Mouse (Mus musculus): Measurements from ENCODE around the gene Tmem56. TPM values are rescaled to one million over a fixed set of nuclear protein-coding genes. Genes with fewer than 3 reads are reported as not detected.

Gene Tmem56
- polyA plus RNA-seq, 1 experiment from 2014 or later = 0.45 TPM

GRCm38 (mm10) chr3:121291225-121291559 lies 8.3 kb upstream of the Tmem56 start:
- no peak; the same call in 1 of the 2 replicates for ATAC-seq (replicated peaks; ENCODE audit: extremely low read depth, insufficient read depth, low FRiP score)
- Histone ChIP-seq H3K4me1 (ENCODE audit: control insufficient read depth, insufficient read depth, low read length) (0 out of 2 replicates have a peak, but pooled peaks cover 4% of the 10 kb centered on the region), H3K27me3 (ENCODE audit: control insufficient read depth, insufficient read depth, low read length) (no peaks in the 10 kb centered on the region), H3K9ac (ENCODE audit: low read length) (peak overlapping the region; percentile 81), H3K4me2 (ENCODE audit: low read depth, low read length) (peak overlapping the region; percentile 69), H3K4me3 (ENCODE audit: low read length) (peak overlapping the region; percentile 70), H3K27ac (ENCODE audit: low read length) (peak overlapping the region; percentile 95), H3K9me3 (replicated peaks; ENCODE audit: control insufficient read depth, low read length) (no peaks in the 10 kb centered on the region), H3K36me3 (ENCODE audit: control insufficient read depth, insufficient read depth) (no peaks in the 10 kb centered on the region)
- WGBS = 5% methylated on average over 7 of the region's 7 CpGs

- Histone ChIP-seq H3K4me1 (ENCODE audit: control insufficient read depth, insufficient read depth, low read length) (0 out of 2 replicates have a peak, but pooled peaks cover 4% of the 10 kb centered on the region), H3K27ac (ENCODE audit: low read length) (peak overlapping the region; percentile 95; the same call in 1 of the 2 replicates), H3K9me3 (replicated peaks; ENCODE audit: control insufficient read depth, low read length) (no peaks in the 10 kb centered on the region), H3K4me2 (ENCODE audit: low read depth, low read length) (peak overlapping the region; percentile 69), H3K9ac (ENCODE audit: low read length) (peak overlapping the region; percentile 81), H3K27me3 (ENCODE audit: control insufficient read depth, insufficient read depth, low read length) (no peaks in the 10 kb centered on the region), H3K4me3 (ENCODE audit: low read length) (peak overlapping the region; percentile 70), H3K36me3 (ENCODE audit: control insufficient read depth, insufficient read depth) (no peaks in the 10 kb centered on the region)
- 68% methylated on average over 8 of the region's 8 CpGs for WGBS
- ATAC-seq (replicated peaks; ENCODE audit: extremely low read depth, insufficient read depth, low FRiP score) = no peak
Observed at GRCm38 (mm10) chr3:121290681-121291080, 7.8 kb upstream of the Tmem56 start.

GRCm38 (mm10) chr3:121287151-121287550 lies 4.3 kb upstream of the Tmem56 start:
- no peaks in the 10 kb centered on the region for H3K9me3 ChIP-seq (replicated peaks; ENCODE audit: control insufficient read depth, low read length)

GRCm38 (mm10) chr3:121285219-121285618 lies 2.3 kb upstream of the Tmem56 start:
- H3K4me2 ChIP-seq (ENCODE audit: low read depth, low read length) = no peak overlapping the region
- no peak overlapping the region for H3K9ac ChIP-seq (ENCODE audit: low read length)
- no peaks in the 10 kb centered on the region for H3K36me3 ChIP-seq (ENCODE audit: control insufficient read depth, insufficient read depth)
- ATAC-seq (replicated peaks; ENCODE audit: extremely low read depth, insufficient read depth, low FRiP score) = no peak
- no peak overlapping the region for H3K4me3 ChIP-seq (ENCODE audit: low read length)
- H3K4me1 ChIP-seq (ENCODE audit: control insufficient read depth, insufficient read depth, low read length) = no peaks in the 10 kb centered on the region
- no peaks in the 10 kb centered on the region for H3K9me3 ChIP-seq (replicated peaks; ENCODE audit: control insufficient read depth, low read length)
- H3K27me3 ChIP-seq (ENCODE audit: control insufficient read depth, insufficient read depth, low read length) = no peaks in the 10 kb centered on the region
- 90% methylated on average over 6 of the region's 6 CpGs for WGBS
- H3K27ac ChIP-seq (ENCODE audit: low read length) = no peak overlapping the region

More at GRCm38 (mm10) chr3:121287151-121287550, 4.3 kb upstream of the Tmem56 start:
- Histone ChIP-seq H3K4me3 (ENCODE audit: low read length) (no peak overlapping the region), H3K36me3 (ENCODE audit: control insufficient read depth, insufficient read depth) (no peaks in the 10 kb centered on the region), H3K9ac (ENCODE audit: low read length) (no peak overlapping the region), H3K27ac (ENCODE audit: low read length) (no peak overlapping the region), H3K27me3 (ENCODE audit: control insufficient read depth, insufficient read depth, low read length) (no peaks in the 10 kb centered on the region), H3K4me2 (ENCODE audit: low read depth, low read length) (no peak overlapping the region), H3K4me1 (ENCODE audit: control insufficient read depth, insufficient read depth, low read length) (0 out of 2 replicates have a peak, but pooled peaks cover 4% of the 10 kb centered on the region)
- ATAC-seq (replicated peaks; ENCODE audit: extremely low read depth, insufficient read depth, low FRiP score) = no peak
- WGBS = 88% methylated on average over 2 of the region's 2 CpGs

- ATAC-seq (replicated peaks; ENCODE audit: extremely low read depth, insufficient read depth, low FRiP score) = no peak
- Histone ChIP-seq H3K27me3 (ENCODE audit: control insufficient read depth, insufficient read depth, low read length) (no peaks in the 10 kb centered on the region), H3K4me3 (ENCODE audit: low read length) (no peak overlapping the region), H3K9me3 (replicated peaks; ENCODE audit: control insufficient read depth, low read length) (no peaks in the 10 kb centered on the region), H3K4me1 (ENCODE audit: control insufficient read depth, insufficient read depth, low read length) (0 out of 2 replicates have a peak, but pooled peaks cover 5% of the 10 kb centered on the region), H3K4me2 (ENCODE audit: low read depth, low read length) (no peak overlapping the region), H3K36me3 (ENCODE audit: control insufficient read depth, insufficient read depth) (no peaks in the 10 kb centered on the region), H3K9ac (ENCODE audit: low read length) (no peak overlapping the region), H3K27ac (ENCODE audit: low read length) (no peak overlapping the region)
- WGBS = 85% methylated on average over 14 of the region's 14 CpGs
Observed at GRCm38 (mm10) chr3:121279679-121280078, 3.2 kb downstream of the Tmem56 start.

- H3K9me3 ChIP-seq (replicated peaks; ENCODE audit: control insufficient read depth, low read length) = no peaks in the 10 kb centered on the region
Observed at GRCm38 (mm10) chr3:121277557-121277956, 5.3 kb downstream of the Tmem56 start.

GRCm38 (mm10) chr3:121277009-121277408 lies 5.9 kb downstream of the Tmem56 start:
- H3K4me2 ChIP-seq (ENCODE audit: low read depth, low read length) = no peak overlapping the region
- H3K27ac ChIP-seq (ENCODE audit: low read length) = no peak overlapping the region
- no peaks in the 10 kb centered on the region for H3K9me3 ChIP-seq (replicated peaks; ENCODE audit: control insufficient read depth, low read length)
- WGBS = 82% methylated on average over 4 of the region's 4 CpGs
- 0 out of 2 replicates have a peak, but pooled peaks cover 5% of the 10 kb centered on the region for H3K4me1 ChIP-seq (ENCODE audit: control insufficient read depth, insufficient read depth, low read length)
- no peak overlapping the region for H3K9ac ChIP-seq (ENCODE audit: low read length)
- no peak for ATAC-seq (replicated peaks; ENCODE audit: extremely low read depth, insufficient read depth, low FRiP score)
- no peaks in the 10 kb centered on the region for H3K36me3 ChIP-seq (ENCODE audit: control insufficient read depth, insufficient read depth)
- no peaks in the 10 kb centered on the region for H3K27me3 ChIP-seq (ENCODE audit: control insufficient read depth, insufficient read depth, low read length)
- H3K4me3 ChIP-seq (ENCODE audit: low read length) = no peak overlapping the region

More at GRCm38 (mm10) chr3:121277557-121277956, 5.3 kb downstream of the Tmem56 start:
- ATAC-seq (replicated peaks; ENCODE audit: extremely low read depth, insufficient read depth, low FRiP score) = peak; percentile 75
- Histone ChIP-seq H3K9ac (ENCODE audit: low read length) (no peak overlapping the region), H3K4me2 (ENCODE audit: low read depth, low read length) (no peak overlapping the region), H3K4me3 (ENCODE audit: low read length) (no peak overlapping the region), H3K4me1 (ENCODE audit: control insufficient read depth, insufficient read depth, low read length) (0 out of 2 replicates have a peak, but pooled peaks cover 5% of the 10 kb centered on the region), H3K27me3 (ENCODE audit: control insufficient read depth, insufficient read depth, low read length) (no peaks in the 10 kb centered on the region), H3K27ac (ENCODE audit: low read length) (no peak overlapping the region), H3K36me3 (ENCODE audit: control insufficient read depth, insufficient read depth) (no peaks in the 10 kb centered on the region)
- 67% methylated on average over 4 of the region's 4 CpGs for WGBS

GRCm38 (mm10) chr3:121274010-121274409 lies 8.9 kb downstream of the Tmem56 start:
- Histone ChIP-seq H3K27ac (ENCODE audit: low read length) (no peak overlapping the region), H3K9ac (ENCODE audit: low read length) (no peak overlapping the region), H3K9me3 (replicated peaks; ENCODE audit: control insufficient read depth, low read length) (no peaks in the 10 kb centered on the region), H3K4me1 (ENCODE audit: control insufficient read depth, insufficient read depth, low read length) (0 out of 2 replicates have a peak, but pooled peaks cover 5% of the 10 kb centered on the region), H3K4me2 (ENCODE audit: low read depth, low read length) (no peak overlapping the region), H3K27me3 (ENCODE audit: control insufficient read depth, insufficient read depth, low read length) (no peaks in the 10 kb centered on the region), H3K4me3 (ENCODE audit: low read length) (no peak overlapping the region), H3K36me3 (ENCODE audit: control insufficient read depth, insufficient read depth) (no peaks in the 10 kb centered on the region)
- ATAC-seq (replicated peaks; ENCODE audit: extremely low read depth, insufficient read depth, low FRiP score) = no peak
- 88% methylated on average over 2 of the region's 2 CpGs for WGBS

GRCm38 (mm10) chr3:121272577-121272976 lies 10.3 kb downstream of the Tmem56 start:
- Histone ChIP-seq H3K4me1 (ENCODE audit: control insufficient read depth, insufficient read depth, low read length) (0 out of 2 replicates have a peak, but pooled peaks cover under 1% of the 10 kb centered on the region), H3K9ac (ENCODE audit: low read length) (no peak overlapping the region), H3K4me2 (ENCODE audit: low read depth, low read length) (no peak overlapping the region), H3K4me3 (ENCODE audit: low read length) (no peak overlapping the region), H3K9me3 (replicated peaks; ENCODE audit: control insufficient read depth, low read length) (no peaks in the 10 kb centered on the region), H3K36me3 (ENCODE audit: control insufficient read depth, insufficient read depth) (no peaks in the 10 kb centered on the region), H3K27ac (ENCODE audit: low read length) (no peak overlapping the region), H3K27me3 (ENCODE audit: control insufficient read depth, insufficient read depth, low read length) (no peaks in the 10 kb centered on the region)
- no peak for ATAC-seq (replicated peaks; ENCODE audit: extremely low read depth, insufficient read depth, low FRiP score)
- 66% methylated on average over 2 of the region's 2 CpGs for WGBS

All from heart, embryonic 16.5 days (tissue).